ENCODE assay signal across 17 mouse cellular contexts in the genomic region with DNA sequence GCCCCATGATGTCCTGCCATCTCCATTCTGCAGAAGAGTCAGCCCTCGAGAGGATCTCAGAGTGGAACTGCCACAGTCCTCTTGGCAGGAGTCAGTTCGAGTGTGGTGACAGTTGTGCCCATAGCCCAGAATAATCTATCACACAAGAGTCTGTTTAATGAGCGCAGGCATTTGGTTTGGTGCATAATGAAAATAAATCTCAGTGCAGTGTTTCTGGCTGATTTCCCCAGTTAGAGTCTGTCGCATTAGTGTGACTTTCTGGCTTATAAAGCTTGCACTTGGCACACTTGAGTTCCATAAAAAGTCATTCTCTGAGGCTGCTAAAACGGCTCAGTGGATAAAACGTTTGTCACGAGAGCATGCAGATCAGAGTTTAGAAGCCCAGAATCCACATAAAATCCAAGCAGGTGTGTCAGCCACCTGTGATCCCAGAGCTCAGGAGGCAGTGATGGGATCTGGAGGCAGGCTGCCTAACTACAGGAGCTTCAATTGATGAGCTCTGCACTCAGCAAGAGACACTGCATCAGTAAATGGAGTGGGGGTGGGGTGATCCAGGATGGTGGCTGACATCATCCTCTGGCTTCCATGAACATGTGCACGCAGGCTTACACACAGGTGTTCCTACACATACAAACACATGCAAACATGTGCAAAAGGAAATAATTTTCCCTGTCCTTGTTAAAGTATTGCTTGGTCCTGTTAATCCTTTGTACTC.
DNase-seq lines count a peak whose midpoint lies in the region; ATAC-seq lines count a peak whose summit lies in the region.
"Had no signal": no experiment of that assay in that cellular context is flagged by ENCODE, and none has a peak within 500 bp of the region (broad histone marks: within the 10 kb centered on the region; RNA-seq: fewer than 3 reads in every experiment).

No protein-coding gene starts in this region.

- H3K4me3 ChIP-seq in hindbrain, embryonic 16.5 days (ENCODE audit: low read length): no peak overlapping the region
- no peak overlapping the region for H3K4me3 ChIP-seq in hindbrain, embryonic 10.5 days
- H3K4me3 ChIP-seq: embryonic facial prominence, embryonic 15.5 days; midbrain, embryonic 10.5 days had no signal

- WGBS in hindbrain, embryonic 16.5 days: 68% methylated on average over 8 of the region's 8 CpGs
- 90% methylated on average over 8 of the region's 8 CpGs for WGBS in hindbrain, embryonic 10.5 days

- no peak overlapping the region for H3K9ac ChIP-seq in hindbrain, embryonic 16.5 days (ENCODE audit: low read depth, low read length)
- H3K9ac ChIP-seq: embryonic facial prominence, embryonic 15.5 days; lung, embryonic 14.5 days had no signal

- no peaks in the 10 kb centered on the region for H3K4me1 ChIP-seq in hindbrain, embryonic 16.5 days (ENCODE audit: control insufficient read depth, insufficient read depth, low read depth, low read length)
- no peaks in the 10 kb centered on the region for H3K4me1 ChIP-seq in hindbrain, embryonic 10.5 days (replicated peaks)
- H3K4me1 ChIP-seq: embryonic facial prominence, embryonic 15.5 days; midbrain, embryonic 10.5 days had no signal

- peaks cover 2% of the 10 kb centered on the region; the same call in 1 of the 2 replicates for H3K9me3 ChIP-seq in hindbrain, embryonic 16.5 days (ENCODE audit: control insufficient read depth, low read length)
- H3K9me3 ChIP-seq in hindbrain, embryonic 10.5 days: peaks cover 10% of the 10 kb centered on the region
- H3K9me3 ChIP-seq: embryonic facial prominence, embryonic 15.5 days had no signal

- no peaks in the 10 kb centered on the region for H3K27me3 ChIP-seq in hindbrain, embryonic 16.5 days (replicated peaks; ENCODE audit: control insufficient read depth, insufficient read depth, low read length)
- no peaks in the 10 kb centered on the region for H3K27me3 ChIP-seq in hindbrain, embryonic 10.5 days (ENCODE audit: insufficient read depth, poor library complexity, severe bottlenecking)
- H3K27me3 ChIP-seq: embryonic facial prominence, embryonic 15.5 days had no signal

- no peak overlapping the region for H3K4me2 ChIP-seq in hindbrain, embryonic 16.5 days (ENCODE audit: low read length)
- H3K4me2 ChIP-seq: embryonic facial prominence, embryonic 15.5 days; liver, embryonic 11.5 days; lung, embryonic 14.5 days had no signal

- no peaks in the 10 kb centered on the region for H3K36me3 ChIP-seq in hindbrain, embryonic 16.5 days (ENCODE audit: control insufficient read depth, insufficient read depth, low read length)
- H3K36me3 ChIP-seq in hindbrain, embryonic 10.5 days: no peaks in the 10 kb centered on the region
- H3K36me3 ChIP-seq: embryonic facial prominence, embryonic 15.5 days; midbrain, embryonic 10.5 days had no signal

- DNase-seq in hindbrain, embryonic 10.5 days (ENCODE audit: low spot score): no peak
- peak; percentile 25 for DNase-seq in right cerebral cortex, postnatal 14 days
- no peak for DNase-seq in right cerebral cortex, adult 18-20 months
- peak; percentile 34 for DNase-seq in layer of hippocampus, adult 9-11 months
- no peak for DNase-seq in kidney, adult 8-10 months
- no peak for DNase-seq in adrenal gland, adult 18-20 months (ENCODE audit: low spot score in 2 of 2)
- DNase-seq: gastrocnemius, postnatal 10 days; kidney, adult 9 months; kidney, postnatal 4 days; lung, embryonic 14.5 days; lung, postnatal 4 days; retina, postnatal 1 day; thymus, postnatal 14 days had no signal

- ATAC-seq in hindbrain, embryonic 16.5 days: peak; percentile 77

- 0 out of 2 replicates have a peak overlapping the region, but pooled peaks have one; percentile 10 for H3K27ac ChIP-seq in hindbrain, embryonic 16.5 days (ENCODE audit: low read depth, low read length)
- no peak overlapping the region for H3K27ac ChIP-seq in hindbrain, embryonic 10.5 days
- H3K27ac ChIP-seq: embryonic facial prominence, embryonic 15.5 days; midbrain, embryonic 10.5 days had no signal

Comparison
In these comparisons a context has a peak if more than half of its experiments do, and no peak if none do; other contexts are left out.
1. DNase-seq: peak in right cerebral cortex, postnatal 14 days (single experiment) and layer of hippocampus, adult 9-11 months (single experiment); none in hindbrain, embryonic 10.5 days (single experiment), right cerebral cortex, adult 18-20 months (single experiment), kidney, adult 8-10 months (0 of 2) and adrenal gland, adult 18-20 months (0 of 2).